Mouse (Mus musculus) thymus, postnatal 4 days (tissue): Measurements from ENCODE around the gene Zswim1.
A peak's percentile ranks its signal among the peaks of the same experiment; 100 is the strongest.
"Not testable (repeated sequence)": the region's sequence is repeated elsewhere in the genome, so short reads cannot be mapped to it uniquely, and the experiment has no call there.

Experiments used
- DNase-seq: peaks from one replicate; pipeline ENCODE4 v3.0.0; 2021

Zswim1 gene

GRCm38 (mm10) chr2:164793772-164794171 is 28.7 kb upstream of the Zswim1 start:
- DNase-seq = no peak

GRCm38 (mm10) chr2:164794293-164794692 is 28.2 kb upstream of the Zswim1 start:
- DNase-seq = peak; percentile 80

- DNase-seq = no peak
These were observed 26.6 kb upstream of the Zswim1 start for GRCm38 (mm10) chr2:164795868-164796267.

GRCm38 (mm10) chr2:164798554-164798953 is 23.9 kb upstream of the Zswim1 start:
- not testable (repeated sequence) for DNase-seq

GRCm38 (mm10) chr2:164800252-164801004 is 22.1 kb upstream of the Zswim1 start:
- DNase-seq = no peak

GRCm38 (mm10) chr2:164803201-164803920 is 19.1 kb upstream of the Zswim1 start:
- no peak for DNase-seq

GRCm38 (mm10) chr2:164803921-164804313 is 18.6 kb upstream of the Zswim1 start:
- DNase-seq = no peak

- peak; percentile 98 for DNase-seq
These were observed 17.8 kb upstream of the Zswim1 start, which contains the start of the genes Acot8 and Zswim3 for GRCm38 (mm10) chr2:164804533-164805331. TSS of gene Acot8 (minus strand) at chr2:164804882. TSS of gene Zswim3 (plus strand) at chr2:164805098.

GRCm38 (mm10) chr2:164805332-164805718 is 17.2 kb upstream of the Zswim1 start:
- DNase-seq = no peak

- DNase-seq = no peak
These were observed 15.9 kb upstream of the Zswim1 start for GRCm38 (mm10) chr2:164806614-164807013.

GRCm38 (mm10) chr2:164813557-164813956 is 8.9 kb upstream of the Zswim1 start:
- no peak for DNase-seq

GRCm38 (mm10) chr2:164815348-164815747 is 7.1 kb upstream of the Zswim1 start:
- DNase-seq = no peak

GRCm38 (mm10) chr2:164815821-164816220 is 6.7 kb upstream of the Zswim1 start:
- DNase-seq = no peak

- no peak for DNase-seq
These were observed 5.3 kb upstream of the Zswim1 start for GRCm38 (mm10) chr2:164817206-164817605.

GRCm38 (mm10) chr2:164817703-164818102 is 4.8 kb upstream of the Zswim1 start:
- DNase-seq = no peak

GRCm38 (mm10) chr2:164821060-164821459 is 1.4 kb upstream of the Zswim1 start:
- DNase-seq = no peak

- DNase-seq = no peak
These were observed 697 bp downstream of the Zswim1 start for GRCm38 (mm10) chr2:164823181-164823585.

- no peak for DNase-seq
These were observed 1.5 kb downstream of the Zswim1 start for GRCm38 (mm10) chr2:164823969-164824368.

- DNase-seq = no peak
These were observed 3.0 kb downstream of the Zswim1 start for GRCm38 (mm10) chr2:164825521-164825920.

- DNase-seq = no peak
These were observed 4.8 kb downstream of the Zswim1 start for GRCm38 (mm10) chr2:164827146-164827850.

GRCm38 (mm10) chr2:164828437-164828836 is 6.0 kb downstream of the Zswim1 start, which contains the start of gene Spata25:
TSS of gene Spata25 (minus strand) at chr2:164828537.
- DNase-seq = no peak

- no peak for DNase-seq
These were observed 6.6 kb downstream of the Zswim1 start for GRCm38 (mm10) chr2:164829090-164829489.

GRCm38 (mm10) chr2:164831029-164831428 is 8.5 kb downstream of the Zswim1 start:
- no peak for DNase-seq
